Mouse (Mus musculus): ENCODE results near the gene Pbx2.

DNA sequence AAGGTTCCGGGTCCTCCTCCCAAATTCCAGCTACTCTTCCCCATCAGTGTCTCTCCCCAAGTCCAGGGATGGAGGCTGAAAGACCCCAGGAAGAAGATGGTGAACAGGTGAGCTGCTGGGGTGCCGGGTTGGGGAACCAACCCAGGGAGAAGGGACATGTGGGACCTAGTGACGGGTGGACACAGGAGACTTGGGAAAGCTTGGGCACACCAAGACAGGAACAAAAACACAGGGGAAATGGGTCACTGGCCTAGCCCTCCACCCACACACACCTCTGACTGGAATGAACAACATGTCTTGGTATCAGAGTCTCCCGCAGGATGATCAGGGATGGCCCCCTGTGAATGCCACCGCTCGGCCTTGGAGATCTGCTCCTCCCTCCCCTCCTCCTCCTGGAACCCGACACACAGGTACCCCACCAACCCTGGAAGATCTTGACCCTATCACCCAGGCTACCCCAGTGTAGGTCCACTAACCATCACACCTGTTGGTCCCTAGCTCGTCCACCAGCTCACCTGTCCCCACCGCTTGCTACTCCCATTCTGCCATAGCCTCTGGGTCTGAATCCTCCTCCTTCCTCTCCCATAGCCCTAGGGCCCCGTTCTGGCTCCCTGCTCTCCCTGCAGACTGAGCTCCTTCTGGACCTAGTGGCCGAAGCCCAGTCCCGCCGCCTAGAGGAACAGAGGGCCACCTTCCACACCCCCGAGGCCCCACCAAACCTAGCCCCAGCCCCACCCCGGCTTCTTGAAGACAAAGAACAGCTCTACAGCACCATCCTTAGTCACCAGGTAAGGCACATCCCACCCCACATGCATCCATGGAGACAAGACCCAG lies 695 bp upstream of the Pbx2 start:
- TF ChIP-seq POLR2A (IDR thresholded peaks at IDR 0.05; ENCODE audit: low read depth, low read length) (no peak), CTCF (IDR thresholded peaks at IDR 0.05; ENCODE audit: borderline replicate concordance, insufficient read depth, low read length) (no peak)

Data from embryonic fibroblast, embryonic 13.5 days (primary cell).